Mouse (Mus musculus) spleen, adult 2 months (tissue): ENCODE data around the gene Anp32e.

ENCODE experiments used
- CTCF ChIP-seq: fragments of 200-500 bp; IDR thresholded peaks from 2 replicates; pipeline ENCODE4 v1.5.1; 2011; ENCODE audit warnings: mild to moderate bottlenecking, inconsistent platforms; ENCODE audit not compliant: insufficient read depth, insufficient read length, insufficient replicate concordance; ENCODE audit errors: extremely low read depth
- POLR2A ChIP-seq: fragments of 200-500 bp; IDR thresholded peaks from 2 replicates; pipeline ENCODE4 v1.6.1; 2011; ENCODE audit warnings: low read depth, low read length, inconsistent platforms

GRCm38 (mm10) chr3:95982129-95982528, 53.1 kb downstream of the Anp32e start:
- TF ChIP-seq CTCF (no peak), POLR2A (no peak)
